Comparison of ENCODE assay signal across 12 mouse cellular contexts in genomic region chr9:116911781-116912492, GRCm38 (mm10).
DNase-seq lines count a peak whose midpoint lies in the region; ATAC-seq lines count a peak whose summit lies in the region.
"Had no signal": no experiment of that assay in that cellular context is flagged by ENCODE, and none has a peak within 500 bp of the region (broad histone marks: within the 10 kb centered on the region; RNA-seq: fewer than 3 reads in every experiment).

No protein-coding gene starts in this region.

- no peaks in the 10 kb centered on the region for H3K36me3 ChIP-seq in kidney, embryonic 15.5 days
- H3K36me3 ChIP-seq in embryonic facial prominence, embryonic 14.5 days (ENCODE audit: control insufficient read depth, insufficient read depth, low read length), result no peaks in the 10 kb centered on the region
- no peaks in the 10 kb centered on the region for H3K36me3 ChIP-seq in limb, embryonic 15.5 days

- no peaks in the 10 kb centered on the region for H3K27me3 ChIP-seq in kidney, embryonic 15.5 days
- H3K27me3 ChIP-seq in embryonic facial prominence, embryonic 14.5 days (replicated peaks; ENCODE audit: control insufficient read depth, insufficient read depth, low read length), result no peaks in the 10 kb centered on the region
- no peaks in the 10 kb centered on the region for H3K27me3 ChIP-seq in limb, embryonic 15.5 days
- H3K27me3 ChIP-seq: Patski had no signal

- no peak overlapping the region for H3K9ac ChIP-seq in kidney, embryonic 15.5 days
- no peak overlapping the region for H3K9ac ChIP-seq in embryonic facial prominence, embryonic 14.5 days (ENCODE audit: low read depth, low read length)
- H3K9ac ChIP-seq in limb, embryonic 15.5 days, result no peak overlapping the region
- H3K9ac ChIP-seq: liver, postnatal 0 days had no signal

- H3K9me3 ChIP-seq in kidney, embryonic 15.5 days (replicated peaks), result no peaks in the 10 kb centered on the region
- no peaks in the 10 kb centered on the region for H3K9me3 ChIP-seq in embryonic facial prominence, embryonic 14.5 days (ENCODE audit: control insufficient read depth, low read length)
- H3K9me3 ChIP-seq in limb, embryonic 15.5 days, result no peaks in the 10 kb centered on the region

- no peak overlapping the region for H3K4me2 ChIP-seq in kidney, embryonic 15.5 days
- no peak overlapping the region for H3K4me2 ChIP-seq in embryonic facial prominence, embryonic 14.5 days (ENCODE audit: low read depth, low read length)
- H3K4me2 ChIP-seq in limb, embryonic 15.5 days, result no peak overlapping the region

- no peak for DNase-seq in kidney, adult 9 months
- DNase-seq in brain, adult 2 months (ENCODE audit: low read depth, low spot score), result peak; percentile 17
- peak; percentile 73 for DNase-seq in embryonic facial prominence, embryonic 14.5 days (ENCODE audit: low spot score)
- DNase-seq in adrenal gland, adult (ENCODE audit: inconsistent age in 2 of 2, low spot score in 1 of 2), result no peak
- no peak for DNase-seq in layer of hippocampus, adult 9-11 months
- DNase-seq: cerebellum, adult 8-10 months; liver, postnatal 0 days; thymus, adult 2 months had no signal

- 0 out of 2 replicates have a peak overlapping the region, but pooled peaks have one; percentile 64 for H3K27ac ChIP-seq in kidney, embryonic 15.5 days
- H3K27ac ChIP-seq in embryonic facial prominence, embryonic 14.5 days (replicated peaks; ENCODE audit: low read depth, low read length), result peak overlapping the region; percentile 6
- peak overlapping the region; percentile 68 for H3K27ac ChIP-seq in limb, embryonic 15.5 days
- H3K27ac ChIP-seq: layer of hippocampus, adult 2 months had no signal

- no peak for ATAC-seq in kidney, embryonic 15.5 days (replicated peaks; ENCODE audit: low FRiP score)
- peak; percentile 50; the same call in 1 of the 2 replicates for ATAC-seq in embryonic facial prominence, embryonic 14.5 days (ENCODE audit: low read depth)
- no peak for ATAC-seq in limb, embryonic 15.5 days (ENCODE audit: insufficient number of reproducible peaks, low FRiP score, low TSS enrichment, low read depth)
- ATAC-seq: liver, postnatal 0 days; Patski had no signal

- 39% methylated on average over 2 of the region's 2 CpGs for WGBS in kidney, embryonic 15.5 days
- 28% methylated on average over 2 of the region's 2 CpGs for WGBS in embryonic facial prominence, embryonic 14.5 days
- WGBS in limb, embryonic 15.5 days, result 13% methylated on average over 2 of the region's 2 CpGs

- no peak overlapping the region for H3K4me3 ChIP-seq in kidney, embryonic 15.5 days (replicated peaks)
- no peak overlapping the region for H3K4me3 ChIP-seq in embryonic facial prominence, embryonic 14.5 days (ENCODE audit: low read depth, low read length)
- H3K4me3 ChIP-seq in limb, embryonic 15.5 days, result no peak overlapping the region
- H3K4me3 ChIP-seq: layer of hippocampus, adult 2 months had no signal

- peaks cover 13% of the 10 kb centered on the region for H3K4me1 ChIP-seq in kidney, embryonic 15.5 days
- H3K4me1 ChIP-seq in embryonic facial prominence, embryonic 14.5 days (ENCODE audit: control insufficient read depth, insufficient read depth, low read length), result peaks cover 15% of the 10 kb centered on the region; the same call in 1 of the 2 replicates
- H3K4me1 ChIP-seq in limb, embryonic 15.5 days, result peaks cover 27% of the 10 kb centered on the region

Comparison
In these comparisons a context has a peak if more than half of its experiments do, and no peak if none do; other contexts are left out.
1. H3K27ac ChIP-seq: peak in every context shown above with its lines; median percentile 68 in limb, embryonic 15.5 days; 64 in kidney, embryonic 15.5 days; 6 in embryonic facial prominence, embryonic 14.5 days.
2. DNase-seq: peak in brain, adult 2 months (single experiment) and embryonic facial prominence, embryonic 14.5 days (single experiment); none in kidney, adult 9 months (single experiment), adrenal gland, adult (0 of 2) and layer of hippocampus, adult 9-11 months (single experiment).